Mouse (Mus musculus) forebrain, embryonic 12.5 days (tissue): ENCODE results near the gene Ly6g5c. TPM values are rescaled to one million over a fixed set of nuclear protein-coding genes. Genes with fewer than 3 reads are reported as not detected.

Source experiments
- ATAC-seq: fragments of 200-750 bp; cut with Nextera tagmentation; 2 replicates; pipeline ENCODE4 v1.8.0; 2017; ENCODE audit warnings: moderate TSS enrichment; ENCODE audit not compliant: low FRiP score
- H3K27ac ChIP-seq: fragments of 300-500 bp; sonication (generic); 2 replicates; pipeline ENCODE4 v1.5.1; 2016; ENCODE audit warnings: mild to moderate bottlenecking
- H3K27me3 ChIP-seq: fragments of 300-500 bp; sonication (generic); 2 replicates; pipeline ENCODE4 v1.6.1; 2016; ENCODE audit warnings: mild to moderate bottlenecking
- H3K36me3 ChIP-seq: fragments of 300-500 bp; sonication (generic); replicated peaks from 2 replicates; pipeline ENCODE4 v1.6.1; 2016; ENCODE audit warnings: mild to moderate bottlenecking
- H3K4me1 ChIP-seq: fragments of 300-500 bp; sonication (generic); 2 replicates; pipeline ENCODE4 v1.6.1; 2016
- H3K4me2 ChIP-seq: fragments of 300-500 bp; sonication (generic); 2 replicates; pipeline ENCODE4 v1.6.1; 2016; ENCODE audit warnings: mild to moderate bottlenecking, moderate library complexity
- H3K4me3 ChIP-seq: fragments of 300-500 bp; sonication (generic); replicated peaks from 2 replicates; pipeline ENCODE4 v1.5.1; 2016; ENCODE audit warnings: mild to moderate bottlenecking
- H3K9ac ChIP-seq: fragments of 300-500 bp; sonication (generic); 2 replicates; pipeline ENCODE4 v1.6.1; 2016; ENCODE audit warnings: mild to moderate bottlenecking
- H3K9me3 ChIP-seq: fragments of 300-500 bp; sonication (generic); 2 replicates; pipeline ENCODE4 v1.6.1; 2016
- WGBS: fragments of 180-500 bp; shearing (Covaris S2); methylation state at CpG from one replicate; pipeline ENCODE4 v1.1.7; 2016; 5-methylcytosine and 5-hydroxymethylcytosine counted together
- polyA plus RNA-seq: library from polyadenylated mRNA; unstranded; fragments of >200 nt; fragmentation: Nextera tagmentation; extraction: Ambion mirVana; gene quantifications from 2 replicates; pipeline ENCODE4 v1.2.1, GENCODE M21; 2016

The Ly6g5c gene
- polyA plus RNA-seq, 1 experiment from 2014 or later = not detected

DNA sequence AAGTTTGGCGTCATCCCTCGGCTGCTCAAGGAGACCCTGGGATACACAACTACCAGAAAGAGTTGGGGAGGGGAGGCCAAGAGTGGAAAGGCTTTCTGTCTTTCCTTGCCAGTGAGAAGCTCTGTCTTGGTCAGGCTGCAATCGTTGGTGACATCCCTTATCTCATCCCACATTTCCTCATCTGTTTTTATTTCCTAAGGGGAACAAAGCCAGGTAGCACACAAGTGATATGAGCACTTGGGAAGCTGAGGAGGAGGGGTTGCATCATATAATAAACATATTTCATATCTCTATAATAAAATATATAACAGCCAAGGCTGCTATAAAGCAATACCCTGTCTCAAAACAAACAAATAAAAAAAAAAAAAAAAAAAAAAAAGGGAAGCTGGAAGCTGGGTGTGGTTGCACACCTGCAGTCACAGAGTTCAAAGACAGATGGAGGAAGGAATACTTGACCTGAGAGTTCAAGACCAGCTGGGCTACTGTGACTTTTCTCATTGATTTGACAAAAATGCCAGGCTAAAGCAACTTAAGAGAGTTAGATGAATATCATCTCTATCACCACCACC lies 24.1 kb upstream of the Ly6g5c start:
- no peaks in the 10 kb centered on the region for H3K36me3 ChIP-seq
- ATAC-seq = no peak

DNA sequence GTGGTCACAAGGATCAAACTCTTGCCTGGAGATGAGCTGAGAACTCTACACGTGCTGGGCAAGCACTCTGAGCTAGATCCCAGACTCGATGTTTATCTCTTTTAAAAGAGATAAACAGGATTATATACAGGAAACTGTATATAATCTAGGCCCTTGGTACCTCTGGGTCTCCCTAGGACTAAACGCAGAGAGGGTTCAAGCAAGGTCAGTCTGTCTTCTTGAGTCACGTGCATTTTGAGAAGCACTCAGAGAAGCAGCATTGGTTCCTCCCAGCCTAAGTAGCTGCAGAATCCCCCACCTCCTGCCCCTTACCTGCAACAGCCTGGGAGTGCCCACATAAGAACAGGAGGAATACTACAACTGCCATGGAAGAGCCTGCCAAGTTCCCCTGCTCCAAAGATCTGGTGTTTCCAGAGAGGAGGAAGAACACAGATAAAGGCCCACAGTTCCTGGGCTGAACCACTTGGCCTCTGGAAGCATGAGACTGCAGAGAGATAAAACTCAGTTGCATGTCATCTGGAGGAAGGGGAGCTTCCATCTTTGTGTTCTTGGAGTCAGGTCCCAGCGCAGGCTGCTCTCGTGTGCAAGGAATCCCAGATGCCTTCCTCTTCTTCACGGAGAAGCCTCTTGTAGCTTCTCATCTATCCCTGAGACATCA lies 22.7 kb upstream of the Ly6g5c start, which contains the start of gene Ly6g6f:
Ly6g6f (minus strand) TSS at position 403 of the 658 bp plus-strand sequence.
- H3K27ac ChIP-seq = no peak within 1 kb of the TSS
- peaks cover 7% of the 10 kb centered on the region for H3K4me1 ChIP-seq
- no peak for ATAC-seq
- WGBS = 87% methylated on average over 7 of the region's 7 CpGs
- no peak within 1 kb of the TSS for H3K4me3 ChIP-seq
- H3K4me2 ChIP-seq = no peak within 1 kb of the TSS
- H3K9me3 ChIP-seq = no peaks in the 10 kb centered on the region
- no peaks in the 10 kb centered on the region for H3K36me3 ChIP-seq
- H3K9ac ChIP-seq = no peak within 1 kb of the TSS
- peaks cover 9% of the 10 kb centered on the region; the same call in 1 of the 2 replicates for H3K27me3 ChIP-seq

More for the DNA sequence above, 24.1 kb upstream of the Ly6g5c start:
- Histone ChIP-seq H3K9ac (no peak overlapping the region), H3K27me3 (peaks cover 13% of the 10 kb centered on the region; the same call in 1 of the 2 replicates), H3K4me1 (no peaks in the 10 kb centered on the region), H3K27ac (no peak overlapping the region), H3K9me3 (no peaks in the 10 kb centered on the region), H3K4me2 (no peak overlapping the region), H3K4me3 (no peak overlapping the region)
- WGBS = 90% methylated on average over 3 of the region's 3 CpGs

DNA sequence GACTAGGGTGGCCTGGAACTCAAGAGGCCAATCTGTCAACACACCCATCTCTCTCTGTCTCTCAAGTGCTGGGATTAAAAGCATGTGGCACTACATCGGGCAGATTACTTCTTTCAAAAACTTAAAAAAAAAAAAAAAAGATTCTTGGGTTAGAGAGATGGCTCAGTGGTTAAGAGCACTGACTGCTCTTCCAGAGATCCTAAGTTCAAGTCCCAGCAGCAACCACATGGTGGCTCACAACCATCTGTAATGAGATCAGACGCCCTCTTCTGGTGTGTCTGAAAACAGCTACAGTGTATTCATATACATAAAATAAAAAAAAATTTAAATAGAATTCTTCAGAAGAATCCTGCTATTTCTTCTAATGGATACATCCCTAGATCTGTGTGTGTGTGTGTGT lies 19.9 kb upstream of the Ly6g5c start:
- Histone ChIP-seq H3K27ac (no peak overlapping the region), H3K9ac (no peak overlapping the region), H3K9me3 (no peaks in the 10 kb centered on the region), H3K4me3 (no peak overlapping the region), H3K4me1 (peaks cover 13% of the 10 kb centered on the region), H3K4me2 (no peak overlapping the region), H3K36me3 (peaks cover 17% of the 10 kb centered on the region), H3K27me3 (peaks cover 4% of the 10 kb centered on the region; the same call in 1 of the 2 replicates)
- no peak for ATAC-seq
- 50% methylated on average over 2 of the region's 2 CpGs for WGBS

DNA sequence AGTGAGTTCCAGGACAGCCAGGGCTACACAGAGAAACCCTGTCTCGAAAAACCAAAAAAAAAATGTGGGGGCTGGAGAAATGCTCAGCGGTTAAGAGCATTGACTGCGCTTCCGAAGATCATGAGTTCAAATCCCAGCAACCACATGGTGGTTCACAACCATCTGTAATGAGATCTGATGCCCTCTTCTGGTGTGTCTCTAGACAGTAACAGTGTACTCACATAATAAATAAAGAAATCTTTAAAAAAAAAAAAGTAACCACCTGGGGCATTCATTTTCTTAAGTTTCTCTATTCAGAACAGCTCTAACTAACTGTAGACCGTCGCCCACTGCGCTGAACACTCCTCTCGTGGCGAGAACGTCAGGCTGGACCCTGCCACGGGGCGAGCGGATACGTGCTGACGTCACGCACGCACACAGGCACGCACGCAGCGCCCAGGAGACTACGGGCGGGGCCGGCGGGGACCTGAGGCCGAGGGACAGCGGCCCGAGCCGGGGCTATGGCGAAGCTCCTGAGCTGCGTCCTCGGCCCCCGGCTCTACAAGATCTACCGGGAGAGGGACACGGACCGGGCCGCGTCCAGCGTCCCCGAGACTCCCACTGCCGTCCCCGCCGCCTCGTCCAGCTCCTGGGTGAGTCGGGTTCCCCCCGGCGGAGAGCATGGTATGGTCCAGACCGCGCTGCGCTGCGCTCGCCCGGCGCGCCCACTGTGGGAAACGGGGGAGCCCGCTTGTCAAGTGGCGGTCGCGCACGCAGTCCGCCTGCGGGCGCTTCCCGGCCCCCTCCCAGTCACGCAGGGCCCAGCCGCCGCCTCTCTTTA lies 19.0 kb upstream of the Ly6g5c start, which contains the start of gene Abhd16a:
Abhd16a (plus strand) TSS at position 439 of the 820 bp plus-strand sequence.
- H3K27me3 ChIP-seq = peaks cover 3% of the 10 kb centered on the region; the same call in 1 of the 2 replicates
- peak within 1 kb of the TSS; percentile 91 for H3K27ac ChIP-seq
- peak within 1 kb of the TSS; percentile 68 for H3K9ac ChIP-seq
- H3K4me3 ChIP-seq = peak within 1 kb of the TSS; percentile 55
- peaks cover 13% of the 10 kb centered on the region for H3K4me1 ChIP-seq
- peak within 1 kb of the TSS; percentile 62 for H3K4me2 ChIP-seq
- no peaks in the 10 kb centered on the region for H3K9me3 ChIP-seq
- 3% methylated on average over 65 of the region's 67 CpGs for WGBS
- peak; percentile 99 for ATAC-seq
- peaks cover 22% of the 10 kb centered on the region for H3K36me3 ChIP-seq

DNA sequence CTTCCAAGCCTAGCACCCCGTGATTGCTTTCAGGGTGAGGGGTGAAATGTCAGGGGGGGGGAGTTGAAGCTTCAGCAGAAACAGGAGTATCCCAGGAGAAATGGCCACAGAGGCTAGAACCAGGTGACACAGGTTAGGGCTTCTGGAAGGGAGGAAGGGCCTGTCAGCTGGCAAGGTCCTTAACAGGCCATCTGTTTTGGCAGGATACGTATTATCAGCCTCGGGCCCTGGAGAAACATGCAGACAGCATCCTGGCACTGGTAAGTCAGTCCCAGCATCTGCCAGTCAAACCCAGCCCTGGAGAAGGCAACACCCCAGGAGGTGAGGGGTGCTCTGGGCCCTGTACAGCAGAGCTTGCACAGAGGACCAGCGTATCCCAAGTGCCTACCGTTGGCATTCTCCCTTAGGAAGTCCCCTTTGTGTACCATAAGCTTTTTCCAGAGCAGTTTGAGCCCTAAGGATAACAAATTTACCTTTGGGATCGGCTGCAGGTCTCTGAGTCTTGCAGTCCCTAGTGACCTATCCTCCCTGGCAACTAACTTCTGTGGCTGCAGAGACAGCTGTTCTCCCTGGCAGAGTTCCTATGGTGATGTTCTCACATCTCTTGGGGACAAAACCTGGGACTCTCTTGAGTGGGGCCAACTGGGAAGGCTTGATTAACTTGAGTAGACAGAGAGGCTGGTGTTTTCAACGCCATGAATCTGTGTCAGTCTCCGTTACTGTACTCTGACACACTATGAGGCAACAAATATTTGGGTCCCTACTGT lies 17.7 kb upstream of the Ly6g5c start:
- H3K9me3 ChIP-seq = no peaks in the 10 kb centered on the region
- peak overlapping the region; percentile 55 for H3K4me3 ChIP-seq
- 78% methylated on average over 8 of the region's 8 CpGs for WGBS
- ATAC-seq = no peak
- H3K4me1 ChIP-seq = peaks cover 13% of the 10 kb centered on the region
- H3K36me3 ChIP-seq = peaks cover 35% of the 10 kb centered on the region
- H3K4me2 ChIP-seq = peak overlapping the region; percentile 62
- peak overlapping the region; percentile 68 for H3K9ac ChIP-seq
- H3K27me3 ChIP-seq = peaks cover under 1% of the 10 kb centered on the region; the same call in 1 of the 2 replicates
- H3K27ac ChIP-seq = no peak overlapping the region

DNA sequence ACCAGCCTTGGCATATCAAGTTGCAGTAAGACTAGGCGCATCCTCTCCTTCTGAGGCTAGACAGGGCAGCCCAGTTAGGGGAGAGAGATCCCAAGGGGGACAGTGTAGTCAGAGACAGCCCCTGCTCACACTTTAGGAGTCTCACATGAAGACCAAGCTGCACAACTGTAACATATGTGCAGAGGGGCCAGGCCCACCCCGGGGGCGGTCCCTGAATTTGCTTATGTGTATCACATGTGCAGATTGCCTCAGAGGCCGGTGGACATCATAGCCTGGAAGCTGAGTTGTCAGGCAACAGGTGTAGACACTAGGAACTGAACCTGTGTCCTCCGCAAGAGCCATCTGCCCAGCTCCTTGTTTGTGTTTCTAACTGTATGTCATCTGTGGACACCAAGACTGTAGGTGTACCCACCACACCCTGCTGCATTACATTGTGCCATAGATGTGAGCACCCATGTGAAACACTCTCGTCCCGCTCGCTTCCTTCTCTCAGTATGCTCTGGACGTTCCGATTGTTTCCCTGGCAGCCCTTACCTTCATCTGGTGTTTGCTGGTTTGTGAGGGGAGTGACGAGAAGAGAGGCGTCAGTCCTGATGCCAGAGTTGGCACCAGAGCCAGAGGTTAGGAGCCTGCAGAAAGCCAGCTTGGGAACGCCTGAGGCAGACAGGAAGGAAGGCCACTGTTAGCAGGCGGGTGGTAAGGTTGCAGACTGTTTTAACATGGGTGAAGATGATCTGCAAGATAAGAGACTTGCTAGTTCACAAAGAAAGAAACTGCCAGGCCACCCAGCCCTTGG lies 15.5 kb upstream of the Ly6g5c start:
- no peaks in the 10 kb centered on the region for H3K27me3 ChIP-seq
- H3K36me3 ChIP-seq = peaks cover 56% of the 10 kb centered on the region
- H3K4me3 ChIP-seq = no peak overlapping the region
- H3K9me3 ChIP-seq = no peaks in the 10 kb centered on the region
- H3K27ac ChIP-seq = no peak overlapping the region
- peaks cover 13% of the 10 kb centered on the region for H3K4me1 ChIP-seq
- 93% methylated on average over 14 of the region's 14 CpGs for WGBS
- no peak overlapping the region for H3K4me2 ChIP-seq
- ATAC-seq = no peak
- H3K9ac ChIP-seq = no peak overlapping the region

DNA sequence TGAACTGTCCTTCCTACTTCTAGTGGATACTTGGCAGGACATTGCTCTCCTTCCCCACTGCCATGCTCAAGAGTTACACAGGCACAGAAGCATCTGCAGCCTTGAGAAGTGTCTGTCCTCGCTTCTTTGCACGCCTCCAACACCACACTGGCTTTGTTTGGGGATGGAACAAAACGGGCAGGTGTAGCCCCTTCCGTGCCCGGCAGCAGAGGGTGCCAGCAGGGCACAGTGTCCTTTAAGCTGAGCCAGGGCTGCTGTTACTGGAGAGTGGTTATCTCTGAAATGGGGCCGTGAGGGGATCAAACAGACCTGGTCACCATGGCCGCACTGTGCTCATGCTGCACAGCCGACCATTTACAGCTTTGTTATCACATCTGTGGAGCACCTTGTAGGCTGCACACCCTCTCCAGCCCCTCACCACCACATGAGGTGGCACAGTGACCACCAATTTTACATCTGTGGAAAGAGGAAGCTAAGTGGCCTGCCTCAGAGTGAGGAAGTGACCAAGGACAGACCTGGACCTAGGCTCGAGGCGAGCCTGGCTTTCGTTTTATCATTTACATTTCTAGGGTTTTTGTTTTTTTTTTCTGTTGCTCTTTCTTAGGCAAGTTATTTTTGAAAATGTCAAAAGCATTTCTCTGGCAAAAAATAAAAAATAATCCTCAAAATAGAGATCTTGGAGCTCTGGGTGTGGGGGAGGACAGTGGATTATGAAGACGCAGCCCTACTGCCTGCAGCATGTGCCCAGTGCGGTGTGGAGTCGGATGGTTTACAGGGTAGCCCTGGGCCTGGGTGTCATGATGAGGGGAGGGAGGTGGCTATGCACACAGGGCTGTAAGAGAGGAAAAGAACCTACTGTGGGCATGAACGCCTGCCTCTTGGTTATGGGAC lies 13.4 kb upstream of the Ly6g5c start:
- no peak overlapping the region for H3K9ac ChIP-seq
- H3K4me3 ChIP-seq = no peak overlapping the region
- peaks cover 77% of the 10 kb centered on the region for H3K36me3 ChIP-seq
- no peaks in the 10 kb centered on the region for H3K9me3 ChIP-seq
- ATAC-seq = no peak
- 94% methylated on average over 15 of the region's 15 CpGs for WGBS
- H3K27me3 ChIP-seq = no peaks in the 10 kb centered on the region
- no peak overlapping the region for H3K4me2 ChIP-seq
- no peak overlapping the region for H3K27ac ChIP-seq
- H3K4me1 ChIP-seq = peaks cover 12% of the 10 kb centered on the region

DNA sequence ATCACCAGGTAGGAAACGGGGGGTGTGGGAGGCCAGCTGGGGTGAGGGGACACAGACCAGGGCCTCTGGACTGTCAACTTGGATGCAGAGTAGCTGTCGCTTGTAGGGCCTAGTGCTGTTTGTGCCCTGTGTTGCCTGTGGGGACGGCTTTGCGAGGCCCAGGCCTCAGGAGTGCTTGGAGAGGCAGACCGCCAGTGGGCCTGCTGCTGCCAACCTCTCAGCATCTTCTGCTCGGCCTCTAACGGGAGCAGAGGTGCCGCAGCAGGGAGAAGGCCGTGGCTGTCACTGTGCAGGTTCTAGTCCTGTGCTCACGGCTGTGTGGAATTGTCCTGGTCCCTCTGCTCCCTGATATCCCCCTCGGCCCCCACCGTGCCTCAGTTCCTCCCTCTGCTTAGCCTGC lies 11.5 kb upstream of the Ly6g5c start:
- no peaks in the 10 kb centered on the region for H3K4me1 ChIP-seq
- WGBS = 79% methylated on average over 12 of the region's 12 CpGs
- H3K27me3 ChIP-seq = no peaks in the 10 kb centered on the region
- H3K9me3 ChIP-seq = no peaks in the 10 kb centered on the region
- ATAC-seq = no peak
- no peak overlapping the region for H3K27ac ChIP-seq
- no peak overlapping the region for H3K4me3 ChIP-seq
- peaks cover 94% of the 10 kb centered on the region for H3K36me3 ChIP-seq
- H3K4me2 ChIP-seq = no peak overlapping the region
- H3K9ac ChIP-seq = no peak overlapping the region

DNA sequence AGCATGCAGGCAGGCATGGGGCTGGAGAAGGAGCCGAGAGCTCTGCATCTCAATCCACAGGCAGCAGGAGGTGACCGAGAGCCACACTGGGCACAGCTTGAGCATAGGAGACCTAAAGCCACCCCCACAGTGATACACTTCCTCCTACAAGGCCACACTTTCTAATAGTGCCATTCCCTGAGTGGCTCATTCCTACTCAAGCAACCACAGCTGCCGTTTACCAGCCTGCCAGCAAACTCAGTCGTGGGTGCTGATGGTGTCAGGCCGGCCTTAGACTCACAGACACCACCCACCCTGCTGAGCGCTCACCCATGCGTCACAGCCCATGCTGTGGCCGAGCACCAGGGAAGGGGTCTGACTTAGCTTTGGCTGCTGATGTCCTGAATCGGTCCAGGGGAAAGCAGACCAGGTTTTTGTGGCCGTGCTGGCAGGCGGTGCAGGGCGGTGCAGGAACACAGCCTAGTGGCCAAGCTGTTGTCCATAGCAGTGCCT lies 10.9 kb upstream of the Ly6g5c start:
- ATAC-seq = no peak
- WGBS = 77% methylated on average over 12 of the region's 12 CpGs
- Histone ChIP-seq H3K27ac (no peak overlapping the region), H3K4me2 (no peak overlapping the region), H3K4me1 (no peaks in the 10 kb centered on the region), H3K27me3 (no peaks in the 10 kb centered on the region), H3K9ac (no peak overlapping the region), H3K9me3 (no peaks in the 10 kb centered on the region), H3K4me3 (no peak overlapping the region), H3K36me3 (peaks cover 94% of the 10 kb centered on the region)

DNA sequence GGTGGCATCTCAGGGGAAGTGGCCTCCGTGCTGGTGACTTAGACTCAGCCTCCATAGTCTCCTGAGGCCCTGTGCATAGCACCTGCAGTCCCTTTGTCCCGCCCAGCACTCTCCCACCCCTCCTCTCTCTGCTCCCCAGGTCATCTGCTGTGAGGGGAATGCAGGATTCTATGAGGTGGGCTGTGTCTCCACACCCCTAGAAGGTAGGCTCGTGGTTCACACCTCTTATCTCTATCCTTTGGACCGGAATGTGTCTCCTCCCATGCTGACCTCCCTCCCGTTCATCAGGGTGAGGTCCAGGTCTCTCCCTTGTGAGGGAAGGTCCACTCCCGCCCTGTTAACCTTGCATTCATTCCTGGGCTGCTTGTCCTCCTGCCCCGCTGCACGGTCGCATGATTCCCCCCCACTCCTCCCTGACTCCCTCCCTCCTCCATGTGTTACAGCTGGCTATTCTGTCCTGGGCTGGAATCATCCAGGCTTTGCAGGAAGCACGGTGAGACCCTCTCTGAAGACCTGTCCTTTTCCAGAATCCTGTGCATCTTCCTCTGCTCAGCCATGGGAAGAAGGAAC lies 7.8 kb upstream of the Ly6g5c start:
- WGBS = 75% methylated on average over 10 of the region's 10 CpGs
- Histone ChIP-seq H3K9me3 (no peaks in the 10 kb centered on the region), H3K27ac (no peak overlapping the region), H3K27me3 (no peaks in the 10 kb centered on the region), H3K4me1 (no peaks in the 10 kb centered on the region), H3K36me3 (peaks cover 85% of the 10 kb centered on the region), H3K4me3 (no peak overlapping the region), H3K4me2 (no peak overlapping the region), H3K9ac (no peak overlapping the region)
- ATAC-seq = no peak
